Mouse (Mus musculus): ENCODE measurements around the gene Cnnm1.
A peak's percentile ranks its signal among the peaks of the same experiment; 100 is the strongest.

Cnnm1 gene

DNA sequence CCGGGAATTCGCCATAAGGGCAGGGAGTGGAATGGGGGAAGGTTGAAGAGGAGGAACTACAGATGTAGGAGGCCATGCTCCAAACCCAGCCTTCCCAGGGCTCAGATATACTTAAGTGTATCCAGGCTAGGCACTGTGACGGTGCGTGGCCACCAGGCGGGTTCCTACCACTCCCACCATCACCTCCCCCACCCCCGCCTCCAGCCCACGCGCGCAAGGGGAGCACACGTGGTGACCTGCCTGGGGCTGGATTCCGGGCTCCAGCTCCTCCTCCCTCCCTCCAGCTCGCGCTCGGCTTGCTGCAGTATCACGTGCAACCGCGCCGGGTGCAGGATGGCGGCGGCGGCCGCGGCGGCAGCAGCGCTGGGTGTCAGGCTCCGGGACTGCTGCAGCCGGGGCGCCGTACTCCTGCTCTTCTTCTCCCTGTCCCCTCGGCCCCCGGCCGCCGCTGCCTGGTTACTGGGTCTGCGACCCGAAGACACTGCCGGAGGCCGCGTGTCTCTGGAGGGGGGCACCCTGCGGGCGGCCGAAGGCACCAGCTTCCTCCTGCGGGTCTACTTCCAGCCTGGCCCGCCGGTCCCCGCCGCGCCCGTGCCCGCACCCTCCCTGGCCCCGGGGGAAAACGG lies at the start of gene Cnnm1:
TSS of gene Cnnm1 (plus strand) at position 325 of the 626 bp plus-strand sequence.
- DNase-seq: peak; percentile 83

DNA sequence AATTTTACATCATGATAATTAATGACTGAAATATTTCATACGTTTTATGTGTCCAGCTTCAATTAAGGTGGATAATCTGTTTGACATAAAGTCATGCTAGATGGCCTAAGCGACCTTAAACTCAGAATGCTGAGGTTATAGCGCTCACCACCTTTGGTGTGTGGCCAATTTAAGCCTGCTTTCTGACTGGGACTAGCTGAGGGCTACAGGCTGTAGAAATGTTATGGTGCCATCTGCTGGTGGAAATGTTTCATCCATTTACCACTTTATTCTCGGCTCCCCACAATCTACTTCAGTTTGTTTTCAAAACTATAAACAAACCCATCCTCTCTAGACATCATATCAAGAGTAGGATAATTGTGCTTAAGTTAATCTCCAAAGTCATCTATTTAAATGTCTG lies 43.9 kb upstream of the Cnnm1 start:
- no peak for DNase-seq

DNA sequence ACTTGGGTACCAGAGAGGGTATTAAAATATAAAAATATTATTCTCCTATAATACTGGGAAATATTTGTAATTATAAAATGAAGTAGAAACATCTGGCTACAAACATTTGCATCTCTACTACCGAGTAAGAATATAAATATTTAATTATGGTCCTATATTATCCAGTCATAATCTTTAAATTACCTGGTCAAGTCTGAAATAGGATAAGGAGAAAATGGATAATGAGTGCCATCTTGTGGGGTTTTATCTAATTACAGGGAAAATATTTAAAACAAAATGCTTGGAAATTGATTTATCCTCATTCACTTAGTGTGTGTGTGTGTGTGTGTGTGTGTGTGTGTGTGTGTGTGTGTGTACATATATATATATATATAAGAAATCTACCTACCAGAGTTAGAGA lies 33.1 kb upstream of the Cnnm1 start:
- DNase-seq: no peak

DNA sequence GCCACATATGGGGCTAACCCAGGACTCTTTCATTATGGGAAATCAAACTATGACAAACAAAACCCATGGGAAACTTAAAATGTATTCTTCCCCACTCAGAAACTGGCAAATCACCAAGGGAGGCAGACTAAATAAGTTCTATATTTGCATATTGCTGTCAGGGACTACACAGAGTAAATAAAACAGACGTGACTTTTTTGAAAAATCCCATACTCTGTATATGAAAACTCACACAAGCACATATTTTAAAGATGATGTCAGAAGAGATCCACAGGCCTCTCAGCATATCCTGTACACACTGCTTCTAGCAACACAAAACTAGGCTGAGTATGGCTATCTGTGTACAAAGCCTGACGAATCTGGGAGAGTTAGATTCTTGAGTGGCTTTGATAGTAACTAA lies 24.7 kb upstream of the Cnnm1 start:
- DNase-seq: no peak

DNA sequence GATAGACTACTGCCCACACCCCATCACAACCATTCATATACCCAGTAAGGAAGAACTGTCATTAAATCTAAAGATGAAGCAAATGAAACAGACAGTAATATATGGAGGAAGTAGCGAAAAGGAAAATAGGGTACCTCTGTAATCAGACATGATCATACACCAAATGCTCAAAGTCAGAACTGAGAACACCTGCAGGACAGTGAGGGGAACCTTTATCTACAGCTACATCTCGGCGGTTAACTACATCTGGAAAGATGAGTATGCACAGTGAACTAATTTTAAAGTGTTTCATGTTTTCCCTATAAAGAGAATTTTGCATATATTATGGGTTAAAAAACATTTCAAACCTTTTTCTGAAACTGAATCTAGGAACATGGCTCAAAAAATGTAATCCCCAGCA lies 19.7 kb upstream of the Cnnm1 start:
- no peak for DNase-seq

DNA sequence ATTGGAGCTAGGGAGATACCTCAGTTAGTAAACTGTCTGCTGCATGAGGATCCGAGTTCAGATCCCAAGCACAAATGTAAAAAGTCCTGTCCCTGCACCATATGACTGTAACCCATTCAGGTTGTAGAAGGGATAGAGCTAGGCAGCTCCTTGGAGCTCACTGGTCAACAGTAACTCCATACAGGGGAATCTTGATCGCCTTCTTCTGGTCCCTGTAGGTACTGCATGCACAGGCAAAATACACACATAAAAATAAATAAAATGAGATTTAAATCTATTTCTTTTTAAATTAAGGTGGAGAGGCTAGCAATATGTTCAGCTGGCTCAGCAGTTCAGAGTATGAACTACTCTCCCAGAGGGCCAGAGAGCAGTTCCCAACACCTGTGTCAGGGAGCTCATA lies 16.2 kb upstream of the Cnnm1 start:
- DNase-seq: no peak

DNA sequence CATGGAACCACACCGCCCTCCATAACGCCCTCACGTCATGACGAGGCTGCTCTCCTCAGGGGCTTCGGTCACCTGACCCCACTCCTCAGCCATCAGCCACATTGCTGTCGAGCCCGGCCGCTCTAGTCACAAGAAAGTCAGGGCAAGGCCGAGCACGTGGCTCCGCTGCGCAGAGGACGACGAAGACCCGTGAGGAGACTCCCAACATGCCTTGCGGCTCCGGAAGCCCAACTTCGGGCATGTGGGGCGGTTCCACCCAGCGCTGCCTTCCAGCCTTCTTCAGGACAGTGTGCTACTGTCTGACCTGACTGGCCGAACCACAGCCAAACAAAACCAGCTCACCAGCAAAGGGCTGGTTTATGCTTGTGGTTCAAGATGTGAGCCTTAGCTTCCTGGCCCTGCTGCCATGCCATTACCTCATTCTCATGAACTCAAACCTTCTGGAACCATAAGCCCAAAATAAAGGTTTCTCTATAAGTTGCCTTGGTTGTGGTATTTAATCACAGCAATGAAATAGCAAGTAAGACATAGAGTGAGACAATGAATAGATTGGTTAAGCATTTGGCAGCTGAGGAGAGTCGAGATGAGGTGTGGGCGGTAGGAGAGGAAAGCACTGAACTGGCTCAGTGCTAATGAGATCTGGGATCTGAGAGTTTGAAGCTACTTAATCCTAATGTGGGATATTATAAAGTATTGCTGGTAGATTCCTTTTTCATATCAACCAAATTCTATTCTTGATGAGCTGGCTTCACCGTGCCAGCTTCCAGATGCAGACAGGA lies 12.6 kb upstream of the Cnnm1 start:
- no peak for DNase-seq

DNA sequence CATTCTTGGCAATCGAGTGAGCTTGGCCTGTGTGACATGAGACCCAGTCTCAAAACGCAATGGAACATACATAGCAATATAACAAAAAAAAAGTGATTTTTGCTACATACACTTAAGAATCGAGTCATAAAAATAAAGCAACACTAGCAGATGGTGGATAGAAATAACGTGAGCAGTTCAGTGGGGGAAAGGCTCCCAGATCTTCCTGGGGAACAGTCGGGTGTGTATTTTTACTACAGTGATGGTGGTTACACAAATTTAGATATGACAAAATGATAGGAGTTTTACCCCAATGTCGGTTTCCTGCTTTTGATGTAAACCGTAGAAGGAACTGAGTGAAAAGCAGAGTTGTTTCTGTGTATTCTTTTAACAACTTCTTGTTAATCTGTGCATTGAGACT lies 990 bp upstream of the Cnnm1 start:
- DNase-seq: no peak

DNA sequence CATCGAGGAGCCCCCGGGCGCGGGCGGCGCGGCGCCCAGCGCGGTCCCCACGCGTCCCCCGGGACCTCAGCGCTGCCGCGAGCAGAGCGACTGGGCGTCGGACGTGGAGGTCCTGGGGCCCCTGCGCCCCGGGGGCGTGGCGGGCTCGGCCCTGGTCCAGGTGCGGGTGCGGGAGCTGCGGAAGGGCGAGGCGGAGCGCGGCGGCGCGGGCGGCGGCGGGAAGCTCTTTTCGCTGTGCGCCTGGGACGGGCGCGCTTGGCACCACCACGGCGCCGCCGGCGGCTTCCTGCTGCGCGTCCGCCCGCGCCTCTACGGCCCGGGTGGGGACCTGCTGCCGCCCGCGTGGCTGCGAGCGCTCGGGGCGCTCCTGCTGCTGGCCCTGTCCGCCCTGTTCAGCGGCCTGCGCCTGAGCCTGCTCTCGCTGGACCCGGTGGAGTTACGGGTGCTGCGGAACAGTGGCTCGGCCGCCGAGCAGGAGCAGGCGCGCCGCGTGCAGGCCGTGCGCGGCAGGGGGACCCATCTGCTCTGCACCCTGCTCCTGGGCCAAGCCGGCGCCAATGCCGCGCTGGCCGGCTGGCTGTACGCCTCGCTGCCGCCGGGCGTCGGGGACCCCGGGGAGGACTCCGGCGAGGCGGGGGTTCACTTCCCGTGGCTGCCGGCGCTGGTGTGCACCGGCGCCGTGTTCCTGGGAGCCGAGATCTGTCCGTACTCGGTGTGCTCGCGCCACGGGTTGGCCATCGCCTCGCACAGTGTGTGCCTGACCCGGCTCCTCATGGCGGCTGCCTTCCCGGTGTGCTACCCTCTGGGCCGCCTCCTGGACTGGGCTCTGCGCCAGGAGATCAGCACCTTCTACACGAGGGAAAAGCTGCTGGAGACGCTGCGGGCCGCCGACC lies 778 bp downstream of the Cnnm1 start:
- peak; percentile 74 for DNase-seq

DNA sequence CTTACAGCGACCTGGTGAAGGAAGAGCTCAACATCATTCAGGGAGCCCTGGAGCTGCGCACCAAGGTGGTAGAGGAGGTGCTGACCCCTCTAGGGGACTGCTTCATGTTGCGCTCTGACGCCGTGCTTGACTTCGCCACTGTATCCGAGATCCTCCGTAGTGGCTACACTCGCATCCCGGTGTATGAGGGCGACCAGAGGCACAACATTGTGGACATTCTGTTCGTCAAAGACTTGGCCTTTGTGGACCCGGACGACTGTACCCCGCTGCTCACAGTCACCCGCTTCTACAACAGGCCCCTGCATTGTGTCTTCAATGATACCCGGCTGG lies 1.4 kb downstream of the Cnnm1 start:
- DNase-seq: no peak

DNA sequence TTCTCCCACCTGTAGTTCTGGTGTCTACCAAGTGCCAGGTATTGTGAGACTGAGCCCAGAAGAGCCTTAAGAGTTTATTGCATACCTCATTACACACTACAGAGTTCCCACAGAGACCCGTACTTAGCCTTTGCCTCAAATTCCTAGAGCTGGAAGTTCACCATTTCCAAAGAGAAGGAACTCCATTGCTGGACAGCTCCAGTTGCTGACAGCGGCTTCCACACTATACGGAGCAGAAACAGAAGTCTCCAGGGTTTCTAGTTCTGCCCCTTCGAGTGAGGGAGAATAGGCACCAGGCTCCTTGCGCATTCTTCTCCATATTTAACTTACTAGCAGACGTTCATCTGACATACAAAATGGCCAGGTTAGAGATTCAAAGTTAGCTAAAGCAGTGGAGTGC lies 2.0 kb downstream of the Cnnm1 start:
- no peak for DNase-seq

DNA sequence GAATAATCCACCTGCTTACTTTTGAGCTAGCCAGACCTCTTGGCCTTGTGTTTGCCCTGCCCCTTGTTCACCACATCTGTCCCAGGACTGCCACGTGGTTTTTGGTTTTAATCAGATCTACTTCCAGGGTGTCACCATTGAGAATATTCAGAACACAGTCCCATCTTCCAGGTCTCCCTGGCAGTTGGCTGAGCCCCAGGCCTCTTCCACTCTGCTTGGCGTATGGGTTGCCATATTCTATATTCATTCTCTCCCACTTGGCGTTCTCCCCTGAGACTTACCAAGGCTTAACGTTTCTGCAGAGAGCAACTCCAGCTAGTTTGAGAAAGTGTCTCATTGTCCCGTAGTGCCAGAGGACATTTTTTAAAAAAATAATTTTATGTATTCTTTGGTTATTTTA lies 2.7 kb downstream of the Cnnm1 start:
- no peak for DNase-seq

DNA sequence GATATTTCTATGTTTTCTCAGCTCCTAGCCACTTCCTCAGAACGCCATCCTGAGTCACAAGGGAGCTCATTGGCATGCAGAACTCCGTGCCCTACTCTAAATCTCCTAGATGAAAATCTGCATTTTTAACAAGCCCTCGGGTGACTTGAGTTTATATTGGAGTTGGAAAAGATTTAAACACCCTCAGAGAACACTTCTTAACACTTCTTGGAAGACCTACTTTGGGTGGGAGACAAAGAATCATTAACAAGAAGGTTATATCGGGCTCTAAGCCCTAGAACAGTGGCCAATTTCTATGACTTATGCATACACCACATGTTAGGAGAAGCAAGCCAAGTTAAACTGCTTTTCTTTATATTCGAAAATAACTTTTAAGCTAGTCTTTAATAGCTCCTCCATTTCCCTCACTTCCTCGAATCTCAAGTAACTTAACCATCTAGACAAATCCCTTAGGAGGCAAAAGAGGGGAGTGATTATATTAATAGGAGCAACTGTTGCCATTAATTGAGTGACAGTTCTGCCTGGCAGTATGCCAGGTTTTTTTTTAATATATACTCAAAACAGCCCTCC lies 4.5 kb downstream of the Cnnm1 start:
- DNase-seq: no peak

DNA sequence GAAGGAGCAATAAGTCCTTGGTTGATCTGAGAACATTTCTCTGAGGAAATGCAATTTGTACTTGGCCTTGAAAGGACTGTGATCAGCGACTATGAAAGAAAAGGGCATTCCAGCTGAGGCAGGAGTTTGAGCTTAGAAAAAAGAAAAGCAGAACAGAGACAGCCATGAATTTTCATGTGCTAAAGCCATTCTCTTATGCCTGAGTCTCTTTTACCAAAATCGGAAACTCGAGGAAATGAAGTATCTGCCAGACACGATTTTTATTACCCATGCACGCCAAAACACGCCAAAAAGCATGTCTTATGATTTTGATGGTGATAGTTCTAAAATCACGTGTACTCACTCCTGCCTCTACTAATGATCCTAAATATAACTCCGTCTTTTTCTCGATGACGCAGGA lies 11.3 kb downstream of the Cnnm1 start:
- no peak for DNase-seq

DNA sequence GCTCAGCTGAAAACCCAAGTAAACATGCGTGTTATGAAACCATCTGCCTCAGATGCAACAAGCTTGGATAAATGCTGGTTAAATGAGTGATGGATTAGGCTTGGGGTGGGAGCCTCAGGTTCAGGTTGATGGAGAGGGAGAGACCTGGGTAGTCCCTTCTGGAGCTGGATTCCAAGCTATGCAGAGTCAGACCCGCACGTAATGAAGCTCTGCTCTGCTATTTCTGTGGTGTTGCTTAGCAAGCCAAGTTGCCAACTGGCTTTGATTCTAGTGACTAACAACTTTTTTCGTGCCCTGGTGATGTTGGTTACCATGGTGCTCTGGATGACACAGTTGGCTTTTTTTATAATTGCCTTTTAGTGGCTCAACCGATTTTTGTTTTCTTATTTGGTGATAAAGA lies 11.9 kb downstream of the Cnnm1 start:
- DNase-seq: peak; percentile 71

DNA sequence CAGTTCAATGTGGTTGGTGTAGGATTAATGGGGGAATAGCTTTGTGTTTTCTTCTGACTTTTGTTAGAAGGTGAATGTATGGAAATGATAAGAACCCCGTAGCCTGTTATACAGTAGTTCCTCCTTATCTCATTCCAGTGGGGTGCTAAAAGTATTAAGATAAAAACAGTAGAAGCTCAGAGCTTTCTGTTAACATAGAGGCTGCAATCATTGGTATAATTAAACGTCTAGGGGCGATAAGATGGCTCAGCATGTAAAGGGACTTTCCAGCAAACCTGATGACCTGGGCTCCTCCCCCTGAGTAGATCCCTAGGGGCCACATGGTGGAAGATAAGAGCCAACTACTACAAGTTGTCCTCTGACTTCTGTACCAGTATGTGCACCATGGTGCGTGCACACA lies 12.8 kb downstream of the Cnnm1 start:
- DNase-seq: no peak

DNA sequence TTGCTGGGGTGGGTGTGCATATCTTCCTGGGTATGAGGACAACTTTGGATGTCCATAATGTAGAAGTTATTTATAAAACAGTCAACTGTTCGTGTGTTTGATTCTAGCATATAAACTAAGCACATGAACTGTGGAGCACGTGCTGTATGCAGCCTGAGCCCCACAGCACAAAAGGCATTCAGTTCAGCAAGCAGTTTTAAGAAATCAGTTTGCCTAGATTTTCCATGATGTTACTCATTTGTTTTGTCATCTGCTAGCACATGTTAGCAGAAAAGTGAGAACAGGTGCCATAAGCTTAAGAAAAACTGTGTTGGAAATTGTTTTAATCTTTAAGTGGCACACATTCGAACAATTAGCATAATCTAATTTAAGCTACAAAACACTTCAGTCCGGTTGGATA lies 19.7 kb downstream of the Cnnm1 start:
- no peak for DNase-seq

DNA sequence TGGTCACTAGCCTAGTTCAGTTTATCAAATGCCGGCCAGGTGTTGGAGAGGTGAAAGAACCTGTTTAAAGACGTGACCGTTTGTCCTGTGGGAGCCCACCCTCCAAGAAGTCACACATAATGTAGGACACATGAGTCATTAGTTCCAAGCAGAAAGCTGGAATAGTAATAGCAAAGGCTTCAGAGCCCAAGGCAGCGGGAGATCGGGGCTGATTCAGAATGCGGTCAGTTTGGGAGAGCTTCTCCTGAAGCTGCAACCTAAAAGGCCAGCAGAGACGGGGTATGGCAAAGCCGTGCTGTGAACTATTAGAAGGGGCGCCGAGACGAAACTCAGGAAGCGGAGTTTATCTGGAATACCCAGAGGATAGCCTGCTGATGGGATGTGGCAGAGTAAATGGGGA lies 20.2 kb downstream of the Cnnm1 start:
- DNase-seq: no peak

DNA sequence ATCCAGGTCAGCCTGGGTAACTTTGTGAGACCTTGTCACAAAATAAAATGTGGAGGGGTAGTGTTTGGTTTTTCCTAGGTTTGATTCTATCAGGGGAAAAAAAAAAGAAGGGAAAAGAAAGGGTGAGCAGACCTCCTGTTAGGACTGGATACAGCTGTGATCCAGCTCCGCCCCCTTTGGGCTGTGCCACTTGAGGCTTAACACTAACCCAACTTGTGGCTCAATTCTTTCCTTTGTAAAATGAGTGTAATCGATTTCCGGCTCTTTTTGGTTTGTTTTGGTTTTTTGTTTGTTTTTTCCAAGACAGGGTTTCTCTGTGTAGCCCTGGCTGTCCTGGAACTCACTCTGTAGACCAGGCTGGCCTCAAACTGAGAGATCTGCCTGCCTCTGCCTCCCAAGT lies 21.9 kb downstream of the Cnnm1 start:
- DNase-seq: no peak

DNA sequence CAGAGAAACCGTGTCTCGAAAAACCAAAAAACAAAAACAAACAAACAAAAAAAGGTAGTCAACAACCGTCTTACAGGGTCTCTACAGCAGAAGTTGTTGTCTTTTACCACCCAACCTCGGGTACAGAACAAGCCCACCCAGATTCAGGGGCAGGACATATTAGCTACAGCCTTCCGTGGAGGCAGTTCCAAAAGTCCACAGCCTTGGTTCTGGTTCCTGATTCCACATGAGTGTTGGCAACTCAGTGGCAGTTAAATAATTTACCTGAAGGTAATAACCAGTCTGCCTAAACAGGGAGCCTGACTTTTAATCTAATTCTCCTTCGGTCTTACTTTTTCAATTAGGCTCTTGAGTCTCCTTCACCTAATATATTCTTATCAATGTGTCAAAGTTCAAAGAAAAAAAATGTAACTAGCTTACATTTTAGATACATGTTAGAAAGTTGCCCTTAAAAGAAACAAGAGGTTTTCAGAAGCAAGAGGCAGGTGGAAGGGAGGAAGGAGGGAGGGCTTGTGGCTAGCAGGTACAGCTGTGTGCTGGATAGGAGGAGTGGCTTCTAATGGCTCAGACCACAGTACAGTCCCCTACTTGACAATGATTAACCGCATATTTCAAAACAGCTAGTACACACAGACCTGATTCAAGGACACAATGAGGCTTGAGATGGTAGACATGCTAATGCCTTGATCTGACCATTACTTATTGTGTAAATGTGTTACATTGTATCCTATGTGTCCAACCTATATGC lies 23.5 kb downstream of the Cnnm1 start:
- no peak for DNase-seq

DNA sequence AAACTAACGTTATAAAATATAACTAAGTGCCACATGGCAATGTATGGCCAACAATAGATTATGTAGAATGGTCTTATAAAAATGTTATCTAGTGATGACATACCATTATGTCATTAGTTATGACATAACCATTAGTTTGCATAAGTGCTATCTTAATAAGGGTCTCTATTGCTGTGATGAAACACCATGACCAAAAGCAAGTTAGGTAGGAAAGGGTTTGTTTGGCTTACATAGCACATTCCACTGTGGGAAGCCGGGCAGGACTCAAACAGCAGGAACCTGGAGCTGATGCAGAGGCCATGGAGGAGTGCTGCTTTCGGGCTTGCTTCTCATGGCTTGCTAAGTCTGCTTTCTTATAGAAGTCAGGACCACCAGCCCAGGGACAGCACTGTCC lies 24.1 kb downstream of the Cnnm1 start:
- DNase-seq: no peak

DNA sequence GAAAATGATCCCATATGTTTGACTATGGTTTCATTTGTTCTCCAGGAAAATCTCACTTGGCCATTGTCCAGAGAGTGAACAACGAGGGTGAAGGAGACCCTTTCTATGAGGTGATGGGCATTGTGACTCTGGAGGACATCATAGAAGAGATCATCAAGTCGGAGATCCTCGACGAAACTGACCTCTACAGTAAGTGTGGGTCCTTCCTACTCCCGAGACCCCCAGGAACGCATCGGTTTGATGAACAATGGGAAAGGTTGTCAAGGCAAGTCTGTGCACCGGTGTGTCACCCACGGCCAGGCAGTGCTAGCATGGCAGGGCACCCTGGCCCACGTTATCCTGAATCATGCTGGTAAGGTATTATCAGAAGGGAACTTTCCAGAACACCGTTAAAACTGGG lies 24.8 kb downstream of the Cnnm1 start:
- no peak for DNase-seq
